Mouse (Mus musculus) ES-E14 (cell line): Measurements from ENCODE around the gene Msto1.

ENCODE experiments used
- HCFC1 ChIP-seq: IDR thresholded peaks from 2 replicates; pipeline ENCODE4 v1.6.1; 2012; ENCODE audit warnings: low read length, inconsistent platforms, borderline replicate concordance; ENCODE audit not compliant: insufficient read depth
- ZC3H11A ChIP-seq: IDR thresholded peaks from 2 replicates; pipeline ENCODE4 v1.6.1; 2012; ENCODE audit warnings: low read depth, mild to moderate bottlenecking, inconsistent platforms, low read length, borderline replicate concordance

DNA sequence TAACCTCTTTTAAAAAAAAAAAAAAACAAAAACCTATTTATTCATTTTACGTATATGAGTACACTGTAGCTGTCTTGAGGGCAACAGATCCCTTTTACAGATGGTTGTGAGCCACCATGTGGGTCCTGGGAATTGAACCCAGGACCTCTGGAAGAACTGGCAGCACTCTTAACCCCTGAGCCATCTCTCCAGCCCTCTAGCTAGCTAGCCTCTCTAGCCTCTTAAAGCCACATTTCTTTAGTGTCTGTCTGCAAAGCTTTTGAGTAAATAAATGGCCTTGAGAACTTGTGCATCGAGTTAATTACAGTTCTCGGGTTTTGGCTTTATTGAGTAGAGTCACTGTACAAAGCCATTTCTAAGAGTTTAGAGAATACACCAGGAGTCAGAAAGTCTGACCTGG lies 9.0 kb downstream of the Msto1 start:
- TF ChIP-seq ZC3H11A (no peak), HCFC1 (no peak)
